Mouse (Mus musculus) embryonic facial prominence, embryonic 15.5 days (tissue): Measurements from ENCODE around the gene Mt2. TPM values are rescaled to one million over a fixed set of nuclear protein-coding genes. Genes with fewer than 3 reads are reported as not detected.

Experiments used
- ATAC-seq: fragments of 200-750 bp; cut with Nextera tagmentation; 2 replicates; pipeline ENCODE4 v1.8.0; 2017; ENCODE audit warnings: low read depth, moderate TSS enrichment; ENCODE audit not compliant: insufficient number of reproducible peaks, low FRiP score, low TSS enrichment
- H3K27ac ChIP-seq: fragments of 300-500 bp; sonication (generic); replicated peaks from 2 replicates; pipeline ENCODE4 v1.5.1; 2015; ENCODE audit warnings: mild to moderate bottlenecking, inconsistent platforms
- H3K27me3 ChIP-seq: fragments of 300-500 bp; sonication (generic); 2 replicates; pipeline ENCODE4 v1.6.1; 2015; ENCODE audit warnings: inconsistent platforms
- H3K36me3 ChIP-seq: fragments of 300-500 bp; sonication (generic); 2 replicates; pipeline ENCODE4 v1.6.1; 2015; ENCODE audit warnings: mild to moderate bottlenecking, inconsistent platforms
- H3K4me1 ChIP-seq: fragments of 300-500 bp; sonication (generic); 2 replicates; pipeline ENCODE4 v1.6.1; 2015; ENCODE audit warnings: inconsistent platforms
- H3K4me2 ChIP-seq: fragments of 300-500 bp; sonication (generic); replicated peaks from 2 replicates; pipeline ENCODE4 v1.6.1; 2015; ENCODE audit warnings: mild to moderate bottlenecking, inconsistent platforms
- H3K4me3 ChIP-seq: fragments of 300-500 bp; sonication (generic); replicated peaks from 2 replicates; pipeline ENCODE4 v1.5.1; 2015; ENCODE audit warnings: mild to moderate bottlenecking, inconsistent platforms
- H3K9ac ChIP-seq: fragments of 300-500 bp; sonication (generic); 2 replicates; pipeline ENCODE4 v1.6.1; 2015; ENCODE audit warnings: inconsistent platforms
- H3K9me3 ChIP-seq: fragments of 300-500 bp; sonication (generic); replicated peaks from 2 replicates; pipeline ENCODE4 v1.6.1; 2016; ENCODE audit warnings: inconsistent platforms
- WGBS: fragments of 180-500 bp; shearing (Covaris S2); methylation state at CpG from one replicate; pipeline ENCODE4 v1.1.7; 2015; 5-methylcytosine and 5-hydroxymethylcytosine counted together
- polyA plus RNA-seq: library from polyadenylated mRNA; unstranded; fragments of >200 nt; fragmentation: Nextera tagmentation; extraction: Ambion mirVana; gene quantifications from 2 replicates; pipeline ENCODE4 v1.2.1, GENCODE M21; 2015

Mt2 gene
- polyA plus RNA-seq, 1 experiment from 2014 or later, result 83.3 TPM

GRCm38 (mm10) chr8:94206256-94206655 is 33.8 kb downstream of the Mt2 start:
- WGBS, result 49% methylated on average over 8 of the region's 8 CpGs
- no peak overlapping the region for H3K4me3 ChIP-seq
- no peak overlapping the region for H3K9ac ChIP-seq

GRCm38 (mm10) chr8:94207491-94207890 is 35.0 kb downstream of the Mt2 start:
- WGBS, result 48% methylated on average over 2 of the region's 2 CpGs
- Histone ChIP-seq H3K27me3 (no peaks in the 10 kb centered on the region; the same call in 1 of the 2 replicates), H3K4me2 (no peak overlapping the region), H3K9me3 (no peaks in the 10 kb centered on the region), H3K4me1 (no peaks in the 10 kb centered on the region), H3K4me3 (no peak overlapping the region), H3K27ac (no peak overlapping the region), H3K36me3 (no peaks in the 10 kb centered on the region), H3K9ac (no peak overlapping the region)
- no peak for ATAC-seq

More at GRCm38 (mm10) chr8:94206256-94206655, 33.8 kb downstream of the Mt2 start:
- no peak for ATAC-seq
- H3K9me3 ChIP-seq, result no peaks in the 10 kb centered on the region
- no peaks in the 10 kb centered on the region for H3K36me3 ChIP-seq
- H3K4me1 ChIP-seq, result no peaks in the 10 kb centered on the region
- H3K27ac ChIP-seq, result no peak overlapping the region
- H3K4me2 ChIP-seq, result no peak overlapping the region
- no peaks in the 10 kb centered on the region; the same call in 1 of the 2 replicates for H3K27me3 ChIP-seq

GRCm38 (mm10) chr8:94209639-94210038 is 37.2 kb downstream of the Mt2 start:
- no peak overlapping the region for H3K9ac ChIP-seq
- 68% methylated on average over 6 of the region's 6 CpGs for WGBS
- H3K9me3 ChIP-seq, result no peaks in the 10 kb centered on the region
- no peak for ATAC-seq
- no peak overlapping the region for H3K27ac ChIP-seq
- no peak overlapping the region for H3K4me3 ChIP-seq
- no peaks in the 10 kb centered on the region for H3K27me3 ChIP-seq
- no peak overlapping the region for H3K4me2 ChIP-seq
- no peaks in the 10 kb centered on the region for H3K36me3 ChIP-seq
- H3K4me1 ChIP-seq, result peaks cover 5% of the 10 kb centered on the region; the same call in 1 of the 2 replicates

- Histone ChIP-seq H3K9ac (no peak overlapping the region), H3K4me1 (peaks cover 10% of the 10 kb centered on the region), H3K9me3 (no peaks in the 10 kb centered on the region), H3K4me3 (no peak overlapping the region), H3K27me3 (no peaks in the 10 kb centered on the region), H3K36me3 (no peaks in the 10 kb centered on the region), H3K27ac (no peak overlapping the region), H3K4me2 (no peak overlapping the region)
- ATAC-seq, result no peak
- 69% methylated on average over 3 of the region's 3 CpGs for WGBS
These were observed 37.8 kb downstream of the Mt2 start for GRCm38 (mm10) chr8:94210225-94210624.

- H3K27ac ChIP-seq, result 0 out of 2 replicates have a peak overlapping the region, but pooled peaks have one; percentile 17
- WGBS, result 62% methylated on average over 6 of the region's 6 CpGs
- H3K4me2 ChIP-seq, result peak overlapping the region; percentile 89
- H3K36me3 ChIP-seq, result no peaks in the 10 kb centered on the region
- no peak for ATAC-seq
- no peaks in the 10 kb centered on the region for H3K9me3 ChIP-seq
- H3K9ac ChIP-seq, result peak overlapping the region; percentile 92; the same call in 1 of the 2 replicates
- peaks cover 20% of the 10 kb centered on the region for H3K4me1 ChIP-seq
- H3K4me3 ChIP-seq, result peak overlapping the region; percentile 87
- H3K27me3 ChIP-seq, result no peaks in the 10 kb centered on the region
These were observed 41.4 kb downstream of the Mt2 start for GRCm38 (mm10) chr8:94213819-94214218.

- Histone ChIP-seq H3K27me3 (no peaks in the 10 kb centered on the region), H3K9me3 (no peaks in the 10 kb centered on the region), H3K4me1 (peaks cover 20% of the 10 kb centered on the region), H3K4me2 (peak within 1 kb of the TSS; percentile 89), H3K27ac (peak within 1 kb of the TSS; percentile 72), H3K9ac (peak within 1 kb of the TSS; percentile 92), H3K36me3 (no peaks in the 10 kb centered on the region), H3K4me3 (peak within 1 kb of the TSS; percentile 87)
- peak; percentile 96 for ATAC-seq
- under 1% methylated on average over 65 of the region's 68 CpGs for WGBS
These were observed 42.0 kb downstream of the Mt2 start, which contains the start of gene Nup93 for GRCm38 (mm10) chr8:94214252-94215173. Gene Nup93 (plus strand): TSS chr8:94214564.

Other genes starting within 250 kb of the Mt2 start
- 49.3 and 49.8 TPM in 2 replicates for gene Amfr, start 159.8 kb upstream of the Mt2 start, polyA plus RNA-seq
- 95.0 and 103 TPM in 2 replicates for gene Nudt21, start 135.6 kb upstream of the Mt2 start, polyA plus RNA-seq
- 12.4 and 16.1 TPM in 2 replicates for gene Ogfod1, start 135.5 kb upstream of the Mt2 start, polyA plus RNA-seq
- 15.3 and 16.2 TPM in 2 replicates for gene Bbs2, start 73.7 kb upstream of the Mt2 start, polyA plus RNA-seq
- 6.3 and 16.6 TPM in 2 replicates for gene Mt4, start 35.5 kb upstream of the Mt2 start, polyA plus RNA-seq
- gene Mt3, start 20.1 kb upstream of the Mt2 start, polyA plus RNA-seq, result 8.2 and 8.5 TPM in 2 replicates
- gene Mt1, start 6.4 kb downstream of the Mt2 start, polyA plus RNA-seq, result 290 and 306 TPM in 2 replicates
- gene Nup93, start 41.9 kb downstream of the Mt2 start, polyA plus RNA-seq, result 63.5 and 66.1 TPM in 2 replicates
- gene Slc12a3, start 156.5 kb downstream of the Mt2 start, polyA plus RNA-seq, result 0.23 TPM in 1 of 2 replicates, not detected in the other
- gene Herpud1, start 213.8 kb downstream of the Mt2 start, polyA plus RNA-seq, result 96.8 and 103 TPM in 2 replicates